Mouse (Mus musculus): Measurements from ENCODE around the gene Umad1.

Umad1 gene

DNA sequence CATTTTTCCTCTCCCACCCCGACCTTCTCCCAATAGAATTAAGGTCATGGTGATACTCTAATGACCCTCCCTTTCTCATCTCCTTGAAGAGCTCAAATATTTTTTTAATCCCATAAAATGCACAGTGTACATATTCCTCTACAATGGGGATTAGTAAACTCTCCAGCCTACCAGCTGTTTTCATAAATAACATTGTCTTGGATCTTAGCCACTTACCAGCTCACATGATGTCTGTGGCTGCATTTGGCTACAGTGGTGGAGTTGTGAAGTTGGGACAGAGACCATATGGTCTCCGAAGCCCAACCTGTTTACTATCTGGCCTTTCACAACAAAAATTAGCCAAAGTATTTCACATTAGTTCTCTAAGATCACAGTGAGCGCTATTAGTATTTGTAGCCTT is 111.5 kb downstream of the Umad1 start:
- DNase-seq: peak; percentile 91

DNA sequence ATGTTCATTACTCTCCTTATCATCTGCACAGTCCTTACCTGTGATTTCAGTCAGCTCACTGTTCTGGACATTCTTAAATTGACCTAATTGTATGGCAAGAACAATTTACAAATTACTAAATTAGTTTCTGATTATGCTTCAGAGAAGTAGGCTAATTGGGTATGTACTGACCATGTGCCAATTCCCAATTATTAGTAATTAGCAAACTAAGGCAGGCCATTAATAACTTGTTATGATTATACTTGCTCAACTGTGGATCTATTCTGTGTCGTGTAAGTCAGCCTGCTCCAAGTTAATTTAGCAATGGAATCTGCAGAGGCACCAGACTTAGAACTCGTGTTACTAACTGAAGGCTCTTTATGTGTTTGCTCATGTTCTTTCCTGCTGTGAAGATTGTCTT is 114.0 kb downstream of the Umad1 start:
- no peak for DNase-seq

DNA sequence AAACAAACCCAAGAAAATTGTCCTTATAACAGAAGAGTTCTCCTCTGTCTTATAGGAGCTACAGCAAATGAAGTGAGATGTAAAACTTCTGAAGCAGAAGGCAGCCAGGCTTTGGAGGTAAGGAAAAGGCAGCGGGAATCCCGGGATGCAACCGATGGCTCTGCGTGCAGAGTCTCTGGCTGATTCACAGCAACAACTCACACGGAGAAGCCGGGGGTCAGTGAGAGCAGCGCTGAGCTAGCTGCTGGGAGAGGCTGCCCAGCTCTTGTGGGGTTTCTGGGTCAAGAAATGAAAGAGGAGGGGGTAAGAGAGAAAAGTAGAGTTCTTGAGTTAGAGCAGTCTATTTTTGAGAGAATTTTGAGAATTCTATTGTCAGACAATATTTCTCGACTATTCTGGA is 114.8 kb downstream of the Umad1 start:
- no peak for DNase-seq

DNA sequence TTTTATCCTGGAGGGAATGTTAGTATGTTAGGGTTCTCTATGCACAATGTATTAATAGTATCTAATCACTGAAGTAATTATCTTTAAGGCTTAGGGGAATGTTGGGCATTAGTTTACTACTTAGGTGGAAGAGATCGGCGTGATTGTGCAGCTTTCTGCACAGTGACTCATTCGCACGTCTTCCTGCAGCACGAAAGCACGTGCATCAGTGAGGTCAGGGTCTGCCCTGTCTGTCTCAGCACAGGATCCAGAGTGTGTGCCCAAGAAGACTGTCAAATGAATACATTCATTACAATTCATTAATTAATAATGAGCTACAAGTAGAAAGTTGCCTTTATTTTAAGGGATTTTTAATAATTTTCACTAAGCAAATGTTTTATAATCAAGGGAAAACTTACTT is 115.2 kb downstream of the Umad1 start:
- DNase-seq: no peak

DNA sequence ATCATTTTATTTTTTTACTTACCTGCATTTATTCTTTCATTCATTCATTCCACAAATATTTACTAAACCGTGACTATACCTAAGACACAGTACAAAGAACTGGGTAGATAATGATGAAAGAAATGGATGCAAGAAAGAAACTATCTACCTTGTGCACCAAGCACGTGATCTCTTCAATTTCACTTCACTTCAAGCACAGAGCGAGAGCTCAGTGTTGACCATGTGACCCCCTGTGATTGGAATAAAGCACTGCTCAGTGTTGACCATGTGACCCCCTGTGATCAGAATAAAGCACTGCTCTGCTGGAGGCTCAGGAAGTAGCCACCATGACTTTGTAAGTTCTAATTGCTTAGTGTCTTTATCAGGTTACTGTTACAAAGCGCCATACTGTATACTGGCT is 115.6 kb downstream of the Umad1 start:
- no peak for DNase-seq

DNA sequence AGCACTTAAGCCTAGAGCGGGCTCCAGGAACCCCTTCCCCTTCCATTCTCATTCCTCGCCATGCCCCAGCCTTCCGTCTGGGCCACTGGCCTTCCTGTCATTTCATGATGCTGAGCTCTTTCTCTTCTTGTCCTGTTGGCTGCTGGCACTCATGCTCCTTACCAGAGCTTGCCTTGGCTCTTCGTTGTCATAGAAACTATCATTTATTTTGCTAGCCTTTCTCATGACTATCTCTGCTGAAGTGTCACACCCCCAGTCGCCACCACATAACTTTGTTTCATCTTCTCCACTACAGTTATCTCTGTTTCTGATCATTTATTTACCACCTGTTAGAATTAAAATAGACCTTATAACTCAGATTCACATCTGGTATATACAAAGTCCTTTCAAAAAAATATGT is 117.3 kb downstream of the Umad1 start:
- DNase-seq: no peak

DNA sequence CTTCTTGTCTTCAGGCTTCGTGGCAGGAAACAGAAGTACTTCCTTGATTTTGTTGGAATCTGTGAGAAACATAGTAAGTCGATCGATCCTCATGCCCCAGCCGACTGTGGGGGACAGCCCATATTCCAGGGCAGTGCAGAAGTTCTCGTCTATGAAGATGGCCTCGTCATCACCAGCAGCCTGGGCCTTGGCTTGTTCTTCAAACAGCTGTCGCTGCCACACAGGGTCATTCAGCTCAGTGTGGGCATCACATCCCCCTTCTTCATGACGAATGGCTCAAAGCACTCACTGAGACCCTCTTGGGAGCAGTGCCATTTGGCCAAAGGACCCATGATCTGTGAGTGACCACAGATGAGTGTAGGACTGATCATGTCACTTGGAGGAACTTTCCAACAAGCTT is 118.6 kb downstream of the Umad1 start:
- DNase-seq: no peak

DNA sequence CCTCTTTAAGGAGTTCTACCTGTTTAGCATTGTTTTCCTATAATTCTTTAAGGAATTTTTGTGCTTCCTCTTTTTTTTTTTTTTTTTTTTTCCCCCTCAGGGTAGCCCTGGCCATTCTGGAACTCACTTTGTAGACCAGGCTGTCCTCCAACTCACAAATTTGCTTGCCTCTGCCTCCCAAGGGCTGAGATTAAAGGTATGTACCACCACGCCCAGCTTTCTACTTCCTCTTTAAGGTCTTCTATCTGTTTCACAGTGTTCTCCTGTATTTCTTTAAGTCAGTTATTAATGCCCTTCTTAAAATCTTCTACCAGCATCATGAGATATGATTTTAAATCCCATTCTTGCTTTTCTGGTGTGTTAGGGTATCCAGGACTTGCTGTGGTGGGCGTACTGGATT is 130.2 kb downstream of the Umad1 start:
- no peak for DNase-seq

DNA sequence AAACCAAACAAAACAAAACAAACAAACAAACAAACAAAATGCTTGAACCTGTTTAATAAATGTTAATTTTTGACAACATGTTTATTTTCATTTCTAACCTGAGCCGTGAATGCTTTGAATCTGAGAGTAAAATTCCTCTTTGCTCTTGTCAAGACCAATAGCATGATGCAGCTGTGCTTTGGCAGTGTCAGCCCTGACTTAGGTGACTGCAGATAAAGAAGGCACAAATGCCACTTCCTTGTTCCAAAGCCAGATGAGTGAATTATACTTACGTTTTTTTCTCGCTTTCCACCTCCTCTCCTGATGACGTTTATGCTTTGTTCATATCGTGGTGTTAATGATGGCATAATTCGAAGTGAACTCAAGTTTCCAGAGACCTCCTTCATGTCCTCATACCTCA is 131.2 kb downstream of the Umad1 start:
- no peak for DNase-seq

DNA sequence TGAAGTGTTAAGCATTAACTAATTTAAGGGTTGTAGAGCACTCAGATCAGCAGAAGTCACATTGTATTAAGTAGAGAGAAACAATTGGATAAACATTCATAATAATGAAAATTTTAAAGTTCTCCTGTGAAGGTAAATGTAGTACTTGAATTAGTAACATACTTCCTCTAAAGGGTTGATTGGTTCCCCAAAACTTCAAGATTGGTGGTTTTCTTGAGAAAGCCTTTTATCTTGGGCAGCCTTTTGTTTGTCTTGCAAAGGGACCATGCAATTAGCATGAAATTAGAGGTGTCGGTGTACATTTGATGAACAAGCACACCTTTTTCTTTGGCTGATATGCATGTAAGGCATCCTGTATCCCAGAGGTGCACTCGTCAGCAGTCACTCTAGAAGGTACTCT is 131.8 kb downstream of the Umad1 start:
- DNase-seq: no peak

DNA sequence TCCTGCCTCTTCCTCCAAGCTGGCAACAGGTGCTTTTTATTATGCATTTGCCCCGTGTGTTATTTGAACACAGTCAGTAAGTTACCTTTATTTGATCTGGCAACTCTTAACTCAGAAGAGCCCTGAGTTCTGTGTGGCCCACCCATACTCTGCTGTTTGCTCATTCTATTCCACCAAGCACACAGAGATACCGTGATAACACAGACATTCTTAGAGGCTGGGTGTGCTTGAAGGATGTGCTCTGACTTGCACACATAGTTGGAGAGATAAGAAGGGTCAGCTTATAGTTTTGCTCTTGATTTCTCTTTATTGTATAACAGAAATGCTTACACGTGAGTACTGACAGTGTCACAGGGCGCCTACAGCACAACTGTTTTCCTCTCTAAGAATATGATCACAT is 133.9 kb downstream of the Umad1 start:
- DNase-seq: no peak

DNA sequence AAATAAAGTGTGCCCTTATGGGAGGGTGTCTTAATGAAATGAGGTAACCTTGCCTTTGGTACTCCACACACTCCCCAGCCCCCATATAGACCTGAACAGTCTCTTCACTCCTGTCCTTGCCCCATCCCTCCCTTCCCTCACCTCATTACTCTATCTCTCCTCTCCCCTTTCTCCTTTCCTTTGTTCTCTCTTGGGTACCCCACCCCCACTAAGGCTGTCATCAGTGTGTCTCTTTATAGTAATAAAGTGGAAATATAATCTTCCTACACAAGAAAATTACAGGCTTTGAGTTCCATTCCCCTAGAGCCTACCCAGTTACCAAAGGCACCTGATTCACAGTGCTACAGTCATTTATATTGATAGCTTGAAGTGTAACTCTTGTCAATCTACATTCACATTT is 135.0 kb downstream of the Umad1 start:
- DNase-seq: no peak

DNA sequence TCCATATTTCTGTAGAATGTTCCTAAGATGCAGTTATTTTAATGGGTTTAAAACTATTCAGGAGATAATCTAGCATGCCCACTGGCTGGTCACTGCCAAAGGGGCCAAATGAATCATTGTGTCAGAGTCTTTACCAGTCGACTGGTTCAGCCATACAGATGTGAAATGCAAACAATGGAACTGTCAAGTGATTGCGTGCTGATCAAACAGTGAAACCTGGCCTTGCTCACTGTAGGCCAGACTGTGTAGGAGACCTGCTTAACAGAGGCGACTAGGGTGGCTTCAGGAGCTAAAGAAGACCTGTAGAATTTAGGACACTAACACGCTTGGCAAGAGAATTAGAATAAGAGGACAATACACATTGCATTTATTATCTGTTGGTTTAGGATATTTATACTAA is 136.0 kb downstream of the Umad1 start:
- no peak for DNase-seq

DNA sequence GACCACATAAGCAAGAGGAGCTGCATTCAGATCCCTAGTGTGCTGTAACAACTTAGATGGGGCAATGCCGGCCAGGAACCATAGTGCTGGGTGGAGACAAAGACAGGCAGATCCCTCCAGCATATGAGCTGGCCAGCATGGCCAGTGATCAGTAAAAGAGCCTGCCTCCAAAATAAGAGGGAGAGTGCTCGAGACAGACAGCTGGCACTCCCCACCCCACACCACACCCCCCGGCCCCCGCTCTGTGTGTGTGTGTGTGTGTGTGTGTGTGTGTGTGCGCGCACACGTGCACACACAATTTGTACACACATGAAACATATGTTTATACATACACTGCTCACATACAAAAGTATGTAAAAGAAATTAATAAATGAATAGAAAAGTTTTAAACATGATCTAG is 138.2 kb downstream of the Umad1 start:
- DNase-seq: no peak

DNA sequence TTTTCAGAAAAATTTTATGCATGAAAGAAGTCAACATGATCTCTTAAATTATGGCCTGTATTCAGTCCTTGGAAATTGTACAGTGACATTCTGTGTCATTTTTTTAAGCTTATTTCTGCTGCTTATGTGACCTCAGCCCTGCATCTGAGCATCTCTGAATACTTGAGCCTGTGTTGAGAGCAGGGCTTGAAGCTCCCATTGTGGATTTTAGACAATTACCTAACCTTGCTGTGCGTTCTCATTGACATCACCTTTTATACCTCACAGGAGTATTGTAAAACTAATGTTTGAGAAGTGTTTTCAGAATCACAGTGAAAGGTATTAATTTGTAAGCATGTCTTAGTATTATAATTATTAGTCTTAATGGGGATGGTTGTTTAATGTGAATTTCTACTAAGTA is 140.6 kb downstream of the Umad1 start:
- DNase-seq: no peak

DNA sequence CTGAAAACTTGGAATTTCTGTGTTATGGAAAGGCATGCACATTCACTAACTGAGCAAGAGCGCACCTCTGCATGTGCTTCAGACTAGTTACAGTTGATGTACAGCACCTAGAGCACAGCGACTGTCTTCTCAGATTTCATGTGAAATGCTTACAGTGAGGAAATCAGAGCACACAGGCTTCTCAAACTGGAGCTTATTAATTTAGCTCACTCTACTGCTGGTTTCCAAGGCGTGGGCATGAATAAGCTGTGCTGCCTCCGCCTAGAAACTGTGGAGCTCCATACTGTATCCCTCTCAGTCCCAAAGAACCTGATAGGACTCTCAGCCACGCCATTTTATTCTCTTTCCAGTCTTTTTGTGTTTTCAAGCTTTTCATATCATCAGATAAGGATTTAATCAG is 144.0 kb downstream of the Umad1 start:
- peak; percentile 33 for DNase-seq

DNA sequence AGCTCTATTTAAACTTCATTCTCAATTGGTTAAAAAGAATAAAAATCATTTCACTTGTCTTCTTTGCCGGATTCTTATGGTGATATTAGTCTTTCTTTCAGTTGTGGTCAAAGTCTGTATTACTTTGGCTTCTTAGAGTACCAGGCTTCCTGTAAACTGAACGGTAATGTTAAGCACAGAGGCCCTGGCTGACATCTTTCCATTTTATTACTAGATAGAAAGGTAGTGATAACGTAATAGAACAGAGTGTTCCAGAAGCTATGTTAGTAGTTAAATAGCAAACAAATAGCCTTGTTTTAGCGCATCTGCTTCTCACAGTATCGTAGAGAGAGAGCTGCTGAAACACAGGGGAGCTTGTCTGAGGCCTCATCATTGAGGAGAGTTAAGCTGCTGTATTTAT is 146.8 kb downstream of the Umad1 start:
- DNase-seq: no peak

DNA sequence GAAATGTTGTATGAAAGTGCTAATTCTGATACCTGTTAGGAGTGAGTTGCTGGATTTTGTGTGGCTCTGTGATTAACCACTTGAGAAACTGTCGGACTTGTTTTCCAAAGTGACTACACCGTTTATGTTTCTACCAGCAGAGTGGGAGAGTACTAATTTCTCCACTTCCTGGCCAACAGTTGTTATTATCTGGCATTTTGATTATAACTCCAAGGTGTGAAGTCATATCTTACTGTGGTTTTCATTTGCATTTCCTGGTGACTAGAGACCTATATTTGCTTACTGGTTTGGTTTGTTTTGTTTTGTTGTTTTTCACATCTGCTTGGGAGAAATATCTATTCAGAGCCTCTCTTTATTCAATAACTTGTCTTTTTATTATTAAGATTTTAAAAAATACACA is 149.2 kb downstream of the Umad1 start:
- DNase-seq: no peak

DNA sequence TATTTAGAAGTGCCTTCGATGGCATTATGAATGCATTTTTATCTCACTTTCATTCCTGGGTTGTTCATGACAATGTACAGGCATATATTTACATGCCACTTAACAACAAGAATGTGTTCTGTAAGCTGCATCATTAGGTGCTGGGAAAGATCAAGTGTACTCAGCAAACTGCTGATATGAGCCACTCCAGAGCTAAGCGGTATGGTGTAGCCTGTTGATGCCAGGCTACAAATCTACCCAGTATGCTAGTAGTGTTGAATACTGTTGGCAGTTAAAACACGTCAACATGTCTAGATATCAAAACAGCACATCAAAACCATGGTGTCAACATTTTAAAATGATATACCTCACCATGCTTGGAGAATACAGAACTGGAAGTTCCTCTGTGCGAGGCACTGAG is 150.8 kb downstream of the Umad1 start:
- peak; percentile 68 for DNase-seq

DNA sequence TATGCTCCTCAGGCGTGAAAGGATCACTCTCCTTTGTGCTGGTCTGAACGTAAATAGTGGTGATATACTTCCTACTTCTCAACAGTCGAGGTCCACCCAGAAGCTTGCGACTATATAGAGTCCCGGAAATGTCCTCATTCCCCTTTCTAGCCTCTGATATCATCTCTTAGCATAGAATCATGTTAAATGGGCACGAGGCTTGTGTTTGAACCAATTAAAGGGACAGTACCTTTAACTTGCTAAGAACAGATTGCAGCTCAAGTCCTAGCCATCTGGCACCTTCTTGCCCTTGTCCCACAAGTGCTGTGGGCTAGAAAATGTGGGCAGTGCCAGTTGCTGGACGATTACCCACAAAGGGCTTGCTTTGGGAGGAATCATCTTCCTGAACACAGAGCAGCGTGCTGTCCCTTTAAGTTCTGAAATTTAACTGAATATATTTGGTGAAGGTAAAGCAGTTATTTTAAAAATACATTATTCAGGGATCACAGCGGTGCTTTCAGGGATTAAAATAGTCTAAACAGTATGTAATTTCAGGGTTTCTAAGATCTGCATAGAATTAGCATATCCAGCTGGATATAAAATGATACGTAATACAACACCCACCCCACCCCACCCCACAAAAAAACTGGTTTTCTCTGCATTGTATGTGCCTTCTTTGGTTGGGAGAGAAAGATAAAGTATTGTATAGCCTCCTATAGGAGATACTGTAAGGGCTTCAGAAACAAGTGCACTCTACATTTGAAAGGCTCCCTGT is 153.9 kb downstream of the Umad1 start:
- peak; percentile 93 for DNase-seq

DNA sequence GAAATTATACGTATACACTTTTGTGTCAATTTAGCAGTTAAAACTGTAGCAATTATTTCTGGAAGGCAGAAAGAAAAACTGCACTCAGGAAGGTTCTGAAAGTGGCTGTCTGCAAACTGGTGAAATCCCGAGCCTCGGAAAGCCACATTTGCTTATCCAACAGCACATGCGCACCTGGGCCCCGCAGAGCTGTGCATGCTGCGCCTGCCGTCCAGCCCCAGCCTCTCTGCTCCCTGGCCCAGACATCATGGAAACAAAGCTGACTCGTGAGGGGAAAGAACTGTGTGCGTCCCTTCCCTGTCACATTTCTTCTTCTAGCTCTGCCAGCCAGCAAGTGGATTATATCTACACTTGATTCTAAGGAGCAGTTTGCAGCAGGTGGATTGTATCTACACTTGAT is 154.9 kb downstream of the Umad1 start:
- DNase-seq: no peak

DNA sequence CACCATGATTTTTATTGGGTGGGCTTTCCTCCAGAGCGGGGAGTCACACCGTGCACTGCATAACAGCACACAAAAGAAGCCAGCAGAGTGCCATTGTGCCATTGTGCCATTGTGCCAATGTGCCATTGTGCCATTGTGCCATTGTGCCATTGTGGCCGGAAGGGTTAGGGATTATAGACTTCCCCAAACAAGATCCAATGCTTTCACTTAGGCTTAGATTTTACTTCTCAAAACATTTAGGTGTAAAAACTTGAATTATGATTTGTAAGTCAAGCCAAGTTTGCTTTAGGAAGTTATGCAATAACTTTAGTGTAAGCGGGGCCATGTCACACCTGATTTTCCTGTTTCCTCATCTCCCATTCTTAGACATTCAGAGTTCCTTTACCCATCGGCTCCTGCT is 156.7 kb downstream of the Umad1 start:
- peak; percentile 66 for DNase-seq

DNA sequence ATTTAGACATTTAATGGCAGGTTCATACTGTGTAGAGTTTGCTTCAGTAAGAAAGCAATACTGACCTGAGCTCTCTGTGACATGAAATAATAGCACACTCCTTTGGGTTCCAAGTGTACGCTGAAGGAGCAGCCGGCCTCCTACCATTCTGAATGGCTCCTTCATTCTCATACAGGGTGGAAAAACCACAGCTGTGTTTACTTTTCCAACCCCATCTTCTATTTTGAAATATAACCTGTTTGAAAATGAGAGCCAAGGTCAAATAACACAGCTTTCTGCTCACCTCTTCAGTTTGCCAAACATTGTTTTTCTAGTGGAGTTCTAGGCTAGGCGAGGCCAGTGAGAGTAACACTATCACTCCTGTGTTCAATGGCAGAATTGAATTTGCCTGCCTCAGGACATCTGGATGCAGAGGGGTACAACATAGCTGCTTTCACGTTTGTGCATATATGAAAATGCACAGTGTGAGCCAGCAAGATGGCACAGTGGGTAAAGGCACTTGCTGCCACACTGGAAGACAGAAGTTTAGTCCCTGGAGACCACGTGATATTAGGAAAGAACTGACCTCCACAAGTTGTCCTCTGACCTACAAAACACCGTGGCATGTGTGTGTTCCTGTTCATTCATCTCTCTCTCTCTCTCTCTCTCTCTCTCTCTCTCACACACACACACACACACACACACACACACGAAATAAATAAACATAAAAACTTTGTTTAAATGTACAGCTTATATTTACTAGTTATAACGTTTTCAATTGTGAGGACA is 157.9 kb downstream of the Umad1 start:
- DNase-seq: peak; percentile 43

DNA sequence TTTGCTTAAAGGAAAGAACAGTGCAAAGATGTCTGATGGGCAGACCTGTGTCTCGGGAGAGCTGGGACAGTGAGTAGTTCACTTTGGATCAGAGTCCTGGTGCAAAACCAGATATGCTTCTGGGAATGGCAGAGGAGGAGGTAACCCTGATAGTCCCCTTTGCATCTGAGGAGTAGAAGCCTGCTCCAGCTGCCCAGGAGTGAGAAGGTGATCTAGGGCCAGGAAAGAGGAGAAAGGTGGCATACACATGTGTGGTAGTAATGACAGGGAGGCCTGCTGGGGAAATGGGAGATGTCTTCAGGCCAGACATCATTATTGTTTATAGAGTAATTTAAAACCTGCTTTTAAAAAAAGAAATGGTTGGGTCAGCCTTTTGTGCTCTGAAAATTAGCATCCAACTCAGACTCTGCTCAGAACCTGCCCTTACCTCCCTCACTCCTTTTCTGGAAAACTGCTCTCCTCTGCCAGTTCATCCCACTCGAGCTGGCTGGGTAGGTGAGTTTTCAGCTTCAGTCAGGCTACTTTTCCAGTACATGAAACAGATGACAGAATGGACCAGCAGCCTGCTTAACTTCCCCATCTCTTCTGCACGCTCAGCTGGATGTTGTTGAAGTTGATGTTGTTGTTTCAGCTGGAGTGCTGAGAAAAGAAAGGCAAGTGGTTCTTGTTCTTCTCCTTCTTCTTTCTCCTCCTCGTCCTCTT is 160.5 kb downstream of the Umad1 start:
- DNase-seq: peak; percentile 94

Measured in heart, adult 11 months (tissue).